ENCODE assay signal across 16 mouse cellular contexts in genomic region chr6:43396426-43396825, GRCm38 (mm10).
"Had no signal": no experiment of that assay in that cellular context is flagged by ENCODE, and none has a peak within 500 bp of the region (broad histone marks: within the 10 kb centered on the region; RNA-seq: fewer than 3 reads in every experiment).

No protein-coding gene starts in this region.

- H3K4me3 ChIP-seq: neural tube, embryonic 13.5 days; neural tube, embryonic 15.5 days; stomach, embryonic 15.5 days had no signal

- H3K27ac ChIP-seq: neural tube, embryonic 13.5 days; neural tube, embryonic 15.5 days; stomach, embryonic 15.5 days; stomach, postnatal 0 days had no signal

- H3K4me1 ChIP-seq: neural tube, embryonic 13.5 days; neural tube, embryonic 15.5 days; stomach, embryonic 15.5 days had no signal

- H3K36me3 ChIP-seq: neural tube, embryonic 13.5 days; neural tube, embryonic 15.5 days; stomach, embryonic 15.5 days had no signal

- H3K4me2 ChIP-seq: neural tube, embryonic 13.5 days; neural tube, embryonic 15.5 days; stomach, embryonic 15.5 days had no signal

- H3K9me3 ChIP-seq: neural tube, embryonic 13.5 days; neural tube, embryonic 15.5 days; stomach, embryonic 15.5 days had no signal

- H3K9ac ChIP-seq: neural tube, embryonic 13.5 days; neural tube, embryonic 15.5 days; stomach, embryonic 15.5 days had no signal

- H3K27me3 ChIP-seq: neural tube, embryonic 13.5 days; neural tube, embryonic 15.5 days; stomach, embryonic 15.5 days had no signal

- DNase-seq: retina, postnatal 1 day; right cerebral cortex, adult 18-20 months; right cerebral cortex, postnatal 14 days; right cerebral cortex, postnatal 25 days; right cerebral cortex, postnatal 4 days; spleen, adult 18-20 months; thymus, adult 18-20 months; thymus, adult 2 months; thymus, postnatal 14 days; thymus, postnatal 25 days; thymus, postnatal 36 days; thymus, postnatal 4 days had no signal
